Mouse (Mus musculus) CH12.LX (cell line): ENCODE data around the gene Atg5.

ENCODE experiments used
- CHD2 ChIP-seq: IDR thresholded peaks from 2 replicates; pipeline ENCODE4 v1.6.1; 2011; ENCODE audit warnings: low read length, improper control_type of control experiment
- CTCF ChIP-seq, 2 experiments: IDR thresholded peaks in 1 of 2; conservative IDR thresholded peaks in 1 of 2; 2 replicates each; pipeline ENCODE4 v1.5.1; 2011 to 2012; ENCODE audit warnings: low read depth in 2 of 2, low read length in 2 of 2, improper control_type of control experiment in 1 of 2, inconsistent platforms in 1 of 2, mild to moderate bottlenecking in 1 of 2, moderate library complexity in 1 of 2
- MAFK ChIP-seq: IDR thresholded peaks from 2 replicates; pipeline ENCODE4 v1.6.1; 2011; ENCODE audit warnings: low read length, improper control_type of control experiment; ENCODE audit not compliant: insufficient replicate concordance
- MAX ChIP-seq: IDR thresholded peaks from 2 replicates; pipeline ENCODE4 v1.6.1; 2011; ENCODE audit warnings: low read length, improper control_type of control experiment
- TCF12 ChIP-seq: IDR thresholded peaks from 2 replicates; pipeline ENCODE4 v1.6.1; 2014; ENCODE audit warnings: low read depth, mild to moderate bottlenecking, inconsistent platforms, low read length, improper control_type of control experiment

- TF ChIP-seq MAX (no peak), CTCF (conservative IDR thresholded peaks at IDR 0.05 in 1 of 2, IDR thresholded peaks at IDR 0.05 in 1 of 2; ENCODE audit: low read depth in 2 of 2, low read length in 2 of 2) (no peak), CHD2 (no peak), TCF12 (no peak), MAFK (no peak)
These were observed 140.9 kb downstream of the Atg5 start for GRCm38 (mm10) chr10:44409054-44409453.
